Mouse (Mus musculus) cerebellum, postnatal 4 days (tissue): Measurements from ENCODE around the gene Tmem107.

Experiments used
- DNase-seq, 2 experiments: peaks; one replicate each; pipeline ENCODE4 v3.0.0; 2022; ENCODE audit warnings: low spot score in 2 of 2, mixed read lengths in 1 of 2

The Tmem107 gene

DNA sequence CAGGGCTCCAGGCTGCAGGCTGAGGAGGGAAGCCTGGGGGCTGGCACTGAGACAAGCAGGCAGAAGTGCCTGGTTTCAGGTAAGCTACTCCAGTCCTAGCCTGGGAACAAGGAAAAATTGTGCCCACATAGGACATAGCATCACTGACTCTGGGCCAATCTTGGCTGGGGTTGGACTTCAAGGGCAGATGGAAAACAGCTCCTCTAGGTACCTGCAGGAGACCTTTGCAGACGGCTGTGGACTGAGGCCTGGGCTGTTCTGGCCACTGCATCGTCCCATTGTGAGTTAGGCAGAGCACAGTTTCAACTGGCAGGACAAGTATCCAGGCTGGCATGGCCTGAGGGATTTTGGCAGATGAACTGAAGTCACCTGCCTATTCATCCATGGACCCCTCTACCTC, 35.2 kb downstream of the Tmem107 start:
- DNase-seq: no peak

DNA sequence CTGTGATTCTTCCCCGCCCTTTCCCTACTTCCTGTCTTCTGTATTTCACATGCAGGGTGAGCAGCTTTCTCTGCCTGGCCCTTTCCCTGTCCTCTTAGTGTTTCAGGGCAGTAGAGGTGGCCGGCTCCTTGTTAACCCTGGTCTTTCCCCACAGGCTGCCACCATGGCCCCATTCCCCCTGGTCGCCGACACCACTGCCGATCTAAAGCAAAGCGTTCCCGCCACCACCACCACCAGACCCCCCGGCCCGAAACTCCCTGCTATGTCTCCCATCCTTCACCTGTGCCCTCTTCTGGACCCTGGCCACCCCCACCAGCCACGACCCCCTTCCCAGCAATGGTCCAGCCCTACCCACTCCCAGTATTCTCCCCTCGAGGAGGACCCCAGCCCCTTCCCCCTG, 35.7 kb downstream of the Tmem107 start:
- DNase-seq: no peak

DNA sequence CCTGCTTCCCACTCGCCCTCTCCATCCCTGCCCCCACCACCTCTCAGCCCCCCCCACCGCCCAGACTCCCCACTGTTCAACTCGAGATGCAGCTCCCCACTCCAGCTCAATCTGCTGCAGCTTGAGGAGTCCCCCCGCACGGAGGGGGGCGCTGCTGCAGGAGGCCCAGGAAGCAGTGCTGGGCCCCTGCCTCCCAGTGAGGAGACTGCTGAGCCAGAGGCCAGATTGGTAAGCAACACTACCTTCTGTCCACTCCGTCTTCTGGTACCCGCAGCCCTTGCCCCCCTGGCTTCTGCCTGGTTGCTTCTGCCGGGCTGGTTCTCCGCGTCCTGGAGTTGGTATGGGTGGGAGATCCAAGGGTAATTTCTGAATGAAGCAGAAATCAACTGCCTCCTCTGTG, 36.2 kb downstream of the Tmem107 start:
- no peak for DNase-seq

DNA sequence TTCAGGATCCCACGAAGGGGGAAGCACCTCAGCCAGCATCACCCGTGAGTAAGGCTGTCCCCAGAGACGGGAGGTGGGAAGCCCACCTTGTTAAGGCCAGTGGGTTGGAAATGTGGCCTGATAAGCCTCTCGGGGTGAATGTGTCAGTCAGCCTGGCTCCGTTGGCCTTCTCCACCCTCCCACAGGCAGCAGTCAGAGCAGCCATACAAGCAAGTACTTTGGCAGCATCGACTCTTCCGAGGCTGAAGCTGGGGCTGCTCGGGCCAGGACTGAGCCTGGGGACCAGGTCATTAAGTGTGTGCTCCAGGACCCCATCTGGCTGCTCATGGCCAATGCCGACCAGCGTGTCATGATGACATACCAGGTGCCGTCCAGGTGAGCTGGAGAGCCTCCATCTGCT, 37.1 kb downstream of the Tmem107 start:
- DNase-seq: no peak

DNA sequence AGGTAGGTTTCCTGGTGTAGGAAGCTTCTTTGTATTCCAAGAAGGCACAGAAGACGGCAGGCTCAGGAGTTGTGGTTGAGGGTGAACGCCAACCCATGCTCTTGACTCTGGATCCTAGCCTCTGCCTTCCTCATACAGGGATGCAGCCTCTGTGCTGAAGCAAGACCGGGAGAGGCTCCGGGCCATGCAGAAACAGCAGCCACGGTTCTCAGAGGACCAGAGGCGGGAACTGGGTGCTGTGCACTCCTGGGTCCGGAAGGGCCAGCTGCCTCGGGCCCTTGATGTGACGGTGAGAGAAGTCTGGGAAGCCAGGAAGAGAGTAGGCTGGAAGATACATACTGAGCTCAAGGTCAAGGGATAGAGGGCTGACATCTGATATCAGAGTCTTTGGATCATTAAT, 37.6 kb downstream of the Tmem107 start:
- DNase-seq: no peak

DNA sequence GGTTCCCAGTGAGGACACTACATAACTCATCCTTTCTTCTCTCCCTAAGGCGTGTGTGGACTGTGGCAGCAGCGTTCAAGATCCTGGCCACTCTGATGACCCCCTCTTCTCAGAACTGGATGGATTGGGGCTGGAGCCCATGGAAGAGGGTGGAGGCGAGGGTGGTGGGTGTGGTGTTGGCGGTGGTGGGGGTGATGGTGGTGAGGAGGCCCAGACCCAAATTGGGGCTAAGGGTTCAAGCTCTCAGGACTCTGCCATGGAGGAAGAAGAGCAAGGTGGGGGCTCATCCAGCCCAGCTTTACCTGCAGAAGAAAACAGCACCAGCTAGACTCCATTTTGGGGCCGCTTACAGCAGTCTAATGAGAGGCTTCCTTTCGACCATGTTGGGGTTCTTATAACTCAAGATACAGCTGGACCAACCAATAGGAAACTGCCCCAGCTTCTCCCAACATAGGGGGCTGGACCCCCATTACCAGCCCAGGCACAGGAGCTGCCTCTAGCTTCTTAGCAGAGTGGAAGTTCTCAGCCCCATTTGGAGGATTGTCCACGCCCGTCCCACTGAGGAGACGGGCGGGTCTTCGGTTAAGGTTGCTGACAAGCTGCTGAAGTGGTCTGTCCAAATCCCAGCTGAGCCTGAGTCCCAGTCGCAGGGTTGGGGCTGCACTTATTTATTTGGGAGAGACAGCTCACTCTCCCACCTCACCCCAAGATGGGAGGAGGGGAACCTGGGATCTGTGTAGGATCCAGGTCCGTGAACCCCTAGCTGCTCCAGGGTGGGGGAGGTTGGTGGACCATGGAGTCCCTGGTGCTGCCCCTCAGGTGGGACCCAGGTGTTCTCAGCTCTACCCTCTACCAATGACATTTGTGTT, 38.7 kb downstream of the Tmem107 start:
- no peak for DNase-seq

DNA sequence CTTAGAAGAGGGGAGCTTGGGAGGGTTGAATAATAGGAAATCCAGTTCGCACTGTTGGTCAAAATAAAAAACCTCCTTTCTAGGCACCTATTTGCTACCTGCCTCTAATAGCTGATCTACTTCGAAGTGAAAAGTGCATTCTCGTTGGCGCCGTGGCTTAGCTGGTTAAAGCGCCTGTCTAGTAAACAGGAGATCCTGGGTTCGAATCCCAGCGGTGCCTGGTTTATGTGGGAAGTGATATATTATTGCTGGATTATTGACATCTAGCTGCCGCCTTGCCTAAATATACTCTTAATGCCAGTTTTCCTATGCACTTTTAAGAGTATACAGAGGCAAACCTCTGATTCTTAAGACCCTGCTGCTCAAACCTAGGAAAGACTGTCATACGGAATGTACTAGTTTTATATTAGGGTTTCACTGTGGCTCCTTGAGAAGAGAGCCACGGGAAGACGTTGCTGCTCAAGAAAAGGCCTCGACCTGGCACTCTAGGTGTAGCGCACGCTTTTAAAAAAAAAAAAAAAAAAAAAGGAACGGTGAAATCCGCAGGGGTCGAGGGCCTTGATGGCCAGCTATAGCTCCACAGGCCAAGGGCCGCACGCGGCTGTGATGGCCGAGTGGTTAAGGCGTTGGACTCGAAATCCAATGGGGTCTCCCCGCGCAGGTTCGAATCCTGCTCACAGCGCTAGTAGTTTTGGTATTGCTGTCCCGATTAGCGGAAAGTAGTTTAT, 39.9 kb downstream of the Tmem107 start:
- peak; percentile 99 for DNase-seq

DNA sequence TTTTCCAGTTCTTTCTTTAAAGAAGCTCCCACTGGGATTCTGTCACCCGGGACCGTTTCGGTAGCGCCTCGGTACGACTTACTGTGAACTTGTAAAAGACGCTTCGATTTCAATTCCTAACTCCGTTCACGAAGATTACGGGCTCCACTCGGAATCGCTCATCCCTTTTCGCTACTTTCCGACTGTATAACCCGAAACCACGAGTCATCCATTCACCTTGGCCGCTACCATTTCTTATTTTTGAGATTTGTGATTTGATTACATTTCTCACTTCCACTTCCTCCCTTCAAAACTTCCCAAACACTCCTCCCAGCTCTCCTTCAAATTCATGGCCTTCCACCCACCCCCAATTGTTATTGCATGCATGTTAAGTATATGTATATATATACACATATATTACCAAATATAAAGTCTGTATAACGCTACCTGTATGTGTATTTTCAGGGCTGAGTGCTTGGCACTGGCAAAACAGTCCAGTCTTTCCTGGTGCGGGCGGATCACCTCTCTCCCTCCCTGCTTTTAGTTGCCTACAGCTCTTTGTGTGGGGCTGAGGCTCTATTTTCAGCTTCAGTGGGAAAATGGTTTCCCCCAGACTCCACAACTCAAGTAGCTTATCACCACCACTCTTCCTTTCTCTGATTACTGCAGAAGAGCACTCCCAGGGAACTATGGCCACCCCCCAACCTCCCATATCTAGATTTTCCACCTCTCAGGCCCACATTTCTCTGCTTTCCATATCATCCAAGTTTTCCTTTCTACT, 40.6 kb downstream of the Tmem107 start:
- DNase-seq: no peak

DNA sequence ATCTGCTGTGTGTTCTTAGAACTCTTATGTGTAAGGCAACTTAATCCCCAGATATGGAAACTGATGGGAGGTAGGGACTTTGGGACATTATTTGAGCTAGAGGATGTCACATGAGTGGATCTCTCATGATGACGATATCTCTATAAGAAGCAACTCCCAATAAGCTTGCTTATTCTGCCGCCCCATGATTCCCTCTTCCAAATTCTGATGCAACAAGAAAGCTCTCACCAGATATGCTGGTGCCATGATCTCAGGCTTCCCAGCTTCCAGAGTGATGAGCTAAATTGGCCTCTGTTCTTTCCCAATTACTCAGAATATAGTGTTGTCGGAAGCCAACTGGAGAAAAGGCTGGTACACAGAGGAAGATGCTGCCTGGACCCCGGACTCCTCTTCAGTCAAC, 41.3 kb downstream of the Tmem107 start:
- DNase-seq: no peak

DNA sequence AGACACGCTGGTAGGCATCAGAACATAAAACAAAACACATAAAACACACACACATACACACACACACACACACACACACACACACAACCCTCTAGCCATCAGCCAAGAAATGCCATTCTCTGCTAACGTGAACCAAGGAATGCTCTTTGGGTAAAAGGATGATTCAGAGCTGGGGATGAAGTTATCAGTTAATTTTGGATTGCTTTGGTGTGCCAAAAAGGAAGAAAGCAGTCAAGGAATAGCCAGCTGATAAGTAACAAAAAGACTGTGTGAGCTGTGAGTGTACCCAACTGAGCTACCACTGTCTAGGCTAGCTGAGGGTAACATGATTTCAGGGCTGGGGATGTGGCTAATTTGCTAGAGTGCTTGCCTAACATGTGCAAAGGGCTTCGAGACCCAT, 43.4 kb downstream of the Tmem107 start:
- DNase-seq: no peak

DNA sequence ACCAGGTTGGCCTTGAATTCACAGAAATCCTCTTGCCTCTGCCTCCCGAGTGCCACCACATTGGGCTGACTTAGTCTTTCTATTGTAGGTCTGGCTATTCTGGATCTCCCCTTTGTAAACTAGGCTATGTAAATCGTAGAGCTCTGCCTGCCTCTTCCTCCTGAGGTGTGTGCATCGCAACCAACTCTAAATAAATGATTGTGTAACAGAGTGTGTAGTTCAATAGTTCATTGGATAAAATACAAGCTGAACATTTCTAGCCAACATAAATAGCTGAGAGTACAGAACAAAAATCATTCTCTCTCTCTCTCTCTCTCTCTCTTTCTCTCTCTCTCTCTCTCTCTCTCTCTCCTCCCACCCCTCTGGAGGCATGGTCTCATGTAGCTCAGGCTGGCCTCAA, 44.0 kb downstream of the Tmem107 start:
- DNase-seq: no peak

DNA sequence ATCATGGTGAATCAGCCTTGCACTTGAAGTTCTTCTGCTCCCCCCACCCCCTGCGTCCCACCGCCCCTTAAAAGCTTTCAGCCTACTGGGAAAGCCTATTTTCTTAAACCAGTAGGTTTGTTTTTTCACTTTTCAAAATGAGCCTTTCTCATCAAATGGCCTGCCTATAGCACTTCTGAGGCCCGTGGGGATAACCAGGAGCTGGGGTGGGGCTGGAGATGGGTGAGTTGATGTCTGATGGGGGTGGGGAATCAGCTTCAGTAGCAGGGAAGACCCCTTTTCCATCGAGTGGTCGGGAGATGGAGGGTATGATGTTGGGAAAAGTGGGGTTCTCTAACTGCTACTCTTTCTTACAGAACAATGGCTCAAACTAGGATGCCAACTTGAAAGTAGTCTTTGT, 46.2 kb downstream of the Tmem107 start:
- DNase-seq: no peak

DNA sequence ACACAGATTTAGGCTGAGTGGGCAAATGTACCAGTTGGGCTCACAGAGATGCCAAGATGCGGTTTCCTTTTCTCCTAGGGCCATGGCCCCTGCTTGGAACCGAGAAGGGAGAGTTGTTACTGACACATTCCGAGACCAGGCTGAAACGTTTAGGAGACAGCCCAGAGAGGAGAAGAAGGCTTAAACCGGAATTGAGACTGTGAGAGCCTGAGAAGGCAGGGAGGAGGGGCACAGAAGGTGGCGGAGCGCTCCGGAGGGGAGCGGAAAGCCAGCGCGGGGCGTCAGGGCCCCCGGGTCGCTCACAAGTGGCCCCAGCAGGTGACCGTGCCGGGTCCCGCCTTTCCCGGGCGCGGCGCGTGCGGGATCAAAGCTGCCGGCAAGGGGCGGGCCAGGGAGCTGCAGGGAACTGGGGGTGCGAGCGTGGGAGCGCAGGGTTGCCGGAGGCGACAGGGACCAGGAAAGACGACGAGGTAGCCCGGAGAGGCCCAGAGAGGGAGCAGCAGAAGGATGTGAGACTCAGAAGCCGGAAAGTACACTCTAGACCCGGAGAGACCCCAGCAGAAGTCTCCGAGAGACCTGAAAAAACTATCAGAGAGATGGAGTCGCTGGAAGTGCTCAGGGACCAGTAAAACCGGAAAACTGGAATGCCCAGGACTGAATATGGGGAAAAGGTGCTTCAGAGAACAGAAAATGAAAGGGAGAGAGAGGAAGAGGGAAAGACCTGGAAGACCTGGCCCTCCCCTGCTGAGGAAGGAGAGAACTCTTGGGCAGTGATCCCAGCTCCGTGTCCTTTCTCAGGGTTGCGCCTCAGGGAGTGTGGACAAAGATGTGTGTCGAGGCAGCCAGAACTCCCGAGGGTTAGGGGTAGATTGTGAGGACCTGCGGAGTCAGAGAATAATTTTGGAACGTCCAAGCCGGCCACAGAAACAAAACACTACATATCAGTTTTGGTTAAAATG, 47.4 kb downstream of the Tmem107 start:
- DNase-seq: peak in 1 of 2 experiments; percentile 46

DNA sequence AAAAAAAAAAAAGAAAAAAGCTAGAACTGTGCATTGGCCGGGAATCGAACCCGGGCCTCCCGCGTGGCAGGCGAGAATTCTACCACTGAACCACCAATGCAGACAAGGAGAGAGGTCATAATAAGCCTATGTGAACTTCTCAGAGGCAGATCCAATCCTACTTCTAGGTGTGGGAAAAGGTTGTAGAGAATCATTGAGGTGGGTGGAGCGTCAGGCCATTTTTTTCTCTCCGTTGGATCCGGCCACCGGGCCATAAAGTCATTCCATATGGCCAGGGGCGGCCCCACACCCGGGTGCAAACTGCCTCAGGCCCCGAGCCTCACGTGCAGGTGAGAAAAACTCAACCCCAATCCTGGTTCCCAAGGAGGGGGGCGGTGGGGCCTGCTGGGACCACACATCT, 48.2 kb downstream of the Tmem107 start:
- DNase-seq: peak; percentile 70 to 89

DNA sequence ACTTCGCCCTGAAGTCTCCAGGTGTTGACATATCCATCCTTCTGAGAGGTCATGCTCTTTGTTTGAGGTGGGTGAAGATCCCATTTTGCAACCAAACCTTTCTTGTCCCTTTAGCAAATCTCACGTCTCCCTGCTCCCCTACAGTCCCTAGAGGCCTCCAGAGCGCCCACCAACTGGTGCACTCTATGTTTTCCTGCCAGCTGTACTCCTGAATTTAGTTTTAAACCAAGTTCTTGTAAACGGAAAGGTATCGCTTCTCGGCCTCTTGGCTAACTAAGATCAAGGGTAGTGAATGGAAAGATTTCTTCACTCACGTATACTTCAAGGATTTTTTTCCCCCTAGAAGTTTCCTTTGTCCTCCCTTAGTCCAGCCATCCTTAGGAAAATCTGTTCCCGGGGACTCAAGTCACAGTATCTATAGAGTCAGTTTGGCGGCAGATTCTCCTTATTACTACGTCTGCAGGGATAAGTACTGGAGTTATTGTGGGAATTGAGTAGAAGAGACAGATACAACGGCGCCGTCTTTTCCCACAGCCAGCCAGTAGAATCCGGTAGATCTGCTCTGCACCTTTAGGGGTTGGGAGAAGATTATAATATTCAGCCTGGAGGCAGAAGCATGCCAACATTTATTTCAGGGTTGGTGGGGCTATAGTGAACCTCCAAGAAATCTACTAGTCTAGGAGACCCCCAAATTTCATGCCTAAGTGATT, 49.0 kb downstream of the Tmem107 start:
- DNase-seq: no peak

DNA sequence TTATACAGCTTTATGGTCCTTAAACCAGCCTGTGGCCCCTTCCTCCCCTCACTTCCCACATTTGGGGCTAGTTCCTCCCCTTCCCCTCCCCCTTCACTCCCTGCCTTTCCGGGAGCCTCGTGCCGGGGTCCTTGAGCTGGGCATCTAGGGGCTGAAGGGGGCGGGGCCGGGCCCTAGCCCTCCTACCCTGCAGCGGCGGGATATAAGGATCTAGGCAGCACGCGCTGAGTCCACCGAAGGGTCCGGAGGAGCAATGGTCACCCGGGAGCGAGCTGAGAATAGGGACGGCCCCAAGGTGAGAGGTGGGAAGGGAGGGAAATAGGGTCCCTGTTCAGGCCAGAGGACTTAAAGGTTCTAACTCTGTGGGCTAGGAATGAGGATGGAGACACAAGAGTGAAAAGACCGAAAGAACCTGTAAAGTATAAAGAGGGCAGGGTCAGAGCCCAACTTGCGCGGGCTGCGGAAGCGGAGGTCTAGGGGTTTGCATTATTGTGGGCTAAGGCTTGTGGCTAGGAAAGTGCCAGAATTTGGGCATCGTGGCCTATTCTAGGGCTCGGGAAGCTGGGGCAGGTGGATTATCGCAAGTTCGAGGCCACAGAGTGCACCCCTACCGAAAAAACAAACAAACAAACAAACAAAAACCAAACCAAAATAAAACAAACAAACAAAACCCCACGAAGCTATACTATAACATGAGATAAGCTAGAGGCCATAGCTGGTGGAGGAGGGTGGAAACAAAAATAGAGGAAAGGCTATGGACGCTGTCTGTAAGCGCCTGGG, 49.8 kb downstream of the Tmem107 start, which contains the start of gene Hes7:
Gene Hes7 (plus strand): TSS at position 184 of the 780 bp plus-strand sequence.
- no peak for DNase-seq

DNA sequence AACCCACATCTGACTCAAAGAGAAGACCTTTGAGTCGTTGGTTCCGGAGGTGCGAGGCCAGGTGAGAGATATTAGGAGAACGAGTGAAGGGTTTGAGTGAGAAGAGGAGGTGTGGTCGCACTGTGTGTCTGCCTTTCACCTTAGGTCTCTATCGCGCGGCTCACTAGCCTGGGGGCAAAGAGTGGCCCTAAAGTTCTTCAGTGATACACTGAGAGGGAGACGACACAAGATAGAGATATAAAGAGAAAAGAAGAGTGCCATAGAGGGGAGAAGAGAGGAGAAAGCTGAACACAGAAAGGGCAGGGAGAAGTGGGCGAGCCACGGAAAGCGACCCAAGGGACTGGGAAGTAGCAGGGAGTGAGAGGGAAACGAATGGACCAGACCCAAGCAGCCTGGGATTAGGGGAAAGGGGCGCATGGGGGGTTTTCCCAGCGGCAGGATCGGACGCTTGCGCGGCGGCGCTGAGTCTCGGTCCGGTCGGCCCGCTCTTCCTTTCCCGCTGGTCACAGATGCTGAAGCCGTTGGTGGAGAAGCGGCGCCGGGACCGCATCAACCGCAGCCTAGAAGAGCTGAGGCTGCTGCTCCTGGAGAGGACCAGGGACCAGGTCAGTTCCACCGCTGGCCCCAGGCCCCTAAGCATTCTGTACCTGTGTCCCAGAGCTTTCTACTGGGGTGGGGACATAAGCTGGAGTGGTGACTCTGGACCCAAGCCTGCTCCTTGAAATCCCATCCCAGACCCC, 50.6 kb downstream of the Tmem107 start:
- no peak for DNase-seq

DNA sequence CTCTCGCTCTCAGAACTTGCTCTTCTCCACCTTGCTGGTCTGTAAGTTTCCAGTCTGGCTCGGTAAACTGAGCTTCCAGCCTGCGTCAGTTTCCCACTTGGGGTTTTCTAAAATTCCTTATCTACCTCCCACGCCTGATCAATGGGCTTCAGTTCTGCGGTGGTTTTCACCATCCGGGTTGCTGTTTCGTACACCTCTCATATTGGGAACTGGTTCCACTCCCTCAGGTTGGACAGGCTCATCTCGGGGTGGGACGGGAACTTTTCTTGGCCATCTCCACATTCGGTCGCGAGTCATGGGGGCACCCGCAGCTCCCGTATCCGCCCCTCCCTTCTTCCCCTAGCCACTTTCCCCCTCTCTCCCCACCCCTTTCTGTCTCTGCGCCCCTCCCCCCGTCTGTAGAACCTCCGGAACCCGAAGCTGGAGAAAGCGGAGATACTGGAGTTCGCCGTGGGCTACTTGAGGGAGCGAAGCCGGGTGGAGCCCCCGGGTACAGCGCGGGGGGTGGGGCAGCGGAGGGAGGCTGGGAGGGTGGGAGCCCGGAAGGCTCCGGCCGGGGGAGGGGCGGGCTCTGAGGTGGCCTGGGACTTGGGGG, 51.2 kb downstream of the Tmem107 start:
- peak in 1 of 2 experiments; percentile 32 for DNase-seq
